In genomic region chr13:113794705-113795655, GRCm38 (mm10) we compare ENCODE assay signal across 8 mouse cellular contexts. TPM values are rescaled to one million over a fixed set of nuclear protein-coding genes. Genes with fewer than 3 reads are reported as not detected.
A peak's percentile ranks its signal among the peaks of the same experiment; 100 is the strongest.
DNase-seq lines count a peak whose midpoint lies in the region; ATAC-seq lines count a peak whose summit lies in the region.

No protein-coding gene starts in this region.

- peak; percentile 5 for ATAC-seq in CD4-positive, CD25-positive, alpha-beta regulatory T cell, adult 4 months
- ATAC-seq in embryonic facial prominence, embryonic 12.5 days (ENCODE audit: insufficient number of reproducible peaks, insufficient read depth, low FRiP score, low TSS enrichment), result peak; percentile 68
- peak; percentile 52 for ATAC-seq in kidney, embryonic 16.5 days (ENCODE audit: low FRiP score, low TSS enrichment)
- ATAC-seq in liver, embryonic 13.5 days (ENCODE audit: low read depth), result peak; percentile 50

- H3K4me1 ChIP-seq in embryonic facial prominence, embryonic 12.5 days, result peaks cover 14% of the 10 kb centered on the region; the same call in 1 of the 2 replicates
- H3K4me1 ChIP-seq in heart, embryonic 10.5 days, result peaks cover 27% of the 10 kb centered on the region
- peaks cover 18% of the 10 kb centered on the region for H3K4me1 ChIP-seq in kidney, embryonic 16.5 days (ENCODE audit: insufficient read depth, low read length)
- peaks cover 39% of the 10 kb centered on the region for H3K4me1 ChIP-seq in liver, embryonic 13.5 days (replicated peaks)

- no peaks in the 10 kb centered on the region for H3K27me3 ChIP-seq in embryonic facial prominence, embryonic 12.5 days
- H3K27me3 ChIP-seq in heart, embryonic 10.5 days (ENCODE audit: insufficient read depth, poor library complexity, severe bottlenecking), result no peaks in the 10 kb centered on the region
- no peaks in the 10 kb centered on the region for H3K27me3 ChIP-seq in kidney, embryonic 16.5 days (ENCODE audit: insufficient read depth, low read length)
- no peaks in the 10 kb centered on the region for H3K27me3 ChIP-seq in liver, embryonic 13.5 days

- H3K36me3 ChIP-seq in embryonic facial prominence, embryonic 12.5 days, result no peaks in the 10 kb centered on the region
- H3K36me3 ChIP-seq in heart, embryonic 10.5 days, result no peaks in the 10 kb centered on the region
- H3K36me3 ChIP-seq in kidney, embryonic 16.5 days (ENCODE audit: insufficient read depth, low read length), result 0 out of 2 replicates have a peak, but pooled peaks cover 3% of the 10 kb centered on the region
- no peaks in the 10 kb centered on the region for H3K36me3 ChIP-seq in liver, embryonic 13.5 days

- H3K4me2 ChIP-seq in embryonic facial prominence, embryonic 12.5 days (replicated peaks), result peak overlapping the region; percentile 74
- peak overlapping the region; percentile 75 for H3K4me2 ChIP-seq in kidney, embryonic 16.5 days (replicated peaks; ENCODE audit: low read depth, low read length)
- peak overlapping the region; percentile 93 for H3K4me2 ChIP-seq in liver, embryonic 13.5 days

- H3K27ac ChIP-seq in embryonic facial prominence, embryonic 12.5 days, result peak overlapping the region; percentile 90
- H3K27ac ChIP-seq in heart, embryonic 10.5 days, result peak overlapping the region; percentile 96
- H3K27ac ChIP-seq in kidney, embryonic 16.5 days (ENCODE audit: low read length), result peak overlapping the region; percentile 95
- peak overlapping the region; percentile 92 for H3K27ac ChIP-seq in liver, embryonic 13.5 days

- DNase-seq in adrenal gland, adult 18-20 months (ENCODE audit: low spot score in 2 of 2), result peak; percentile 55 to 57
- DNase-seq in heart, embryonic 10.5 days (ENCODE audit: low spot score), result peak; percentile 85
- DNase-seq in liver, embryonic 13.5 days, result peak; percentile 48
- peak; percentile 45 for DNase-seq in naive thymus-derived CD4-positive, alpha-beta T cell, adult 2 months (ENCODE audit: low read depth)
- DNase-seq in thymus, postnatal 10 days (ENCODE audit: low spot score in 2 of 2), result peak; percentile 26 to 38

- peak overlapping the region; percentile 86 for H3K4me3 ChIP-seq in embryonic facial prominence, embryonic 12.5 days
- H3K4me3 ChIP-seq in heart, embryonic 10.5 days, result peak overlapping the region; percentile 91
- peak overlapping the region; percentile 86 for H3K4me3 ChIP-seq in kidney, embryonic 16.5 days (ENCODE audit: low read length)
- H3K4me3 ChIP-seq in liver, embryonic 13.5 days (replicated peaks), result peak overlapping the region; percentile 91

- peak overlapping the region; percentile 90 for H3K9ac ChIP-seq in embryonic facial prominence, embryonic 12.5 days
- peak overlapping the region; percentile 94 for H3K9ac ChIP-seq in kidney, embryonic 16.5 days (replicated peaks; ENCODE audit: low read length)
- peak overlapping the region; percentile 95 for H3K9ac ChIP-seq in liver, embryonic 13.5 days

- no peaks in the 10 kb centered on the region for H3K9me3 ChIP-seq in embryonic facial prominence, embryonic 12.5 days
- H3K9me3 ChIP-seq in heart, embryonic 10.5 days, result no peaks in the 10 kb centered on the region
- H3K9me3 ChIP-seq in kidney, embryonic 16.5 days (ENCODE audit: low read length), result no peaks in the 10 kb centered on the region
- H3K9me3 ChIP-seq in liver, embryonic 13.5 days (replicated peaks), result no peaks in the 10 kb centered on the region

- WGBS in embryonic facial prominence, embryonic 12.5 days, result 2% methylated on average over 52 of the region's 52 CpGs
- WGBS in heart, embryonic 10.5 days, result 3% methylated on average over 50 of the region's 52 CpGs
- 1% methylated on average over 52 of the region's 52 CpGs for WGBS in kidney, embryonic 16.5 days
- WGBS in liver, embryonic 13.5 days (ENCODE audit: insufficient replicate concordance), result 2% methylated on average over 49 of the region's 52 CpGs

RNA-seq across cellular contexts. Expression of gene Arl15, which starts 0.7 kb away (rescaled TPM):
- 10 to 100 TPM; 14.7 to 17.8 TPM for polyA plus RNA-seq in CD4-positive, CD25-positive, alpha-beta regulatory T cell, adult 4 months (2017; shearing (Covaris generic))
- total RNA-seq in adrenal gland, adult 18-20 months (2021), result 10 to 100 TPM; 27.3 to 30.0 TPM
- polyA plus RNA-seq in embryonic facial prominence, embryonic 12.5 days (2016; fragmentation: Nextera tagmentation; extraction: Ambion mirVana), result 14.8 and 15.0 TPM in 2 replicates
- 7.5 and 8.9 TPM in 2 replicates for polyA plus RNA-seq in heart, embryonic 10.5 days (2016; fragmentation: Nextera tagmentation; extraction: Ambion mirVana)
- polyA plus RNA-seq in kidney, embryonic 16.5 days (2015; fragmentation: Nextera tagmentation; extraction: Ambion mirVana), result 12.5 and 15.7 TPM in 2 replicates
- polyA plus RNA-seq in liver, embryonic 13.5 days (2015; fragmentation: Nextera tagmentation; extraction: Ambion mirVana), result 2.5 and 2.9 TPM in 2 replicates

Comparison
In these comparisons a context has a peak if more than half of its experiments do, and no peak if none do; other contexts are left out.
1. Peak in every context shown above with its lines: DNase-seq, ATAC-seq, H3K4me3 ChIP-seq and H3K27ac ChIP-seq.
2. ATAC-seq: peak in every context shown above with its lines; median percentile 68 in embryonic facial prominence, embryonic 12.5 days; 52 in kidney, embryonic 16.5 days; 50 in liver, embryonic 13.5 days; 5 in CD4-positive, CD25-positive, alpha-beta regulatory T cell, adult 4 months.
3. DNase-seq: peak in every context shown above with its lines; median percentile 85 in heart, embryonic 10.5 days; 56 in adrenal gland, adult 18-20 months; 48 in liver, embryonic 13.5 days; 45 in naive thymus-derived CD4-positive, alpha-beta T cell, adult 2 months; 32 in thymus, postnatal 10 days.